ENCODE assay signal across 9 mouse cellular contexts in the genomic region with DNA sequence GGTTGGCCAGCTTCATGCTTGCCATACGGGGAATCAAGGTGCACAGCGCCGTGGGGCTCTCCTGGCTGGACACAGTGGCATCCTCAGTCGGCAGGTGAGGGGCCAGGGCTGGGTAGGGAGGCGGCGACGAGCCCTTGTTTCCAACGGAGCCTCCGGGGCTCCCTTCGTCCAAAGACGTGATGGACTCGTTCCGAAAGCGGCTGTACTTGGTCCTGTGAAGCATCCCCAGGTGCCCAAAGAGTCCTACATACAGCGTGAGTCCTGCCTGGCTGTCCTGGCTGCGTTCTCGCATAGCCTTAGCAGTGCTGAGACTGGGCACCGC. TPM values are rescaled to one million over a fixed set of nuclear protein-coding genes. Genes with fewer than 3 reads are reported as not detected.
DNase-seq lines count a peak whose midpoint lies in the region; ATAC-seq and TF ChIP-seq lines count a peak whose summit lies in the region.
"Had no signal": no experiment of that assay in that cellular context is flagged by ENCODE, and none has a peak within 500 bp of the region (broad histone marks: within the 10 kb centered on the region; RNA-seq: fewer than 3 reads in every experiment).

No protein-coding gene starts in this region.

- TF ChIP-seq POLR2A in ES-Bruce4 (IDR thresholded peaks at IDR 0.05; ENCODE audit: insufficient read depth, low read length), result no peak

- peak overlapping the region; percentile 98 for H3K4me2 ChIP-seq in heart, embryonic 11.5 days
- peak overlapping the region; percentile 99 for H3K4me2 ChIP-seq in forebrain, embryonic 16.5 days (ENCODE audit: low read length)

- H3K36me3 ChIP-seq in heart, embryonic 11.5 days (ENCODE audit: control insufficient read depth, insufficient read depth, low read length), result no peaks in the 10 kb centered on the region
- no peaks in the 10 kb centered on the region for H3K36me3 ChIP-seq in ES-Bruce4 (ENCODE audit: control insufficient read depth, insufficient read depth, low read length, poor library complexity, severe bottlenecking)
- no peaks in the 10 kb centered on the region for H3K36me3 ChIP-seq in forebrain, embryonic 16.5 days (ENCODE audit: control insufficient read depth, insufficient read depth)

- TF ChIP-seq EP300 in ES-Bruce4 (IDR thresholded peaks at IDR 0.05; ENCODE audit: insufficient read depth, low read depth, low read length), result no peak

- no peak for ATAC-seq in heart, embryonic 11.5 days (replicated peaks; ENCODE audit: insufficient number of reproducible peaks, low FRiP score, low TSS enrichment)
- no peak; the same call in 1 of the 2 replicates for ATAC-seq in forebrain, embryonic 16.5 days
- 0 out of 2 replicates have a peak, but pooled peaks have one; percentile 39 for ATAC-seq in megakaryocyte-erythroid progenitor cell, adult 5-6 weeks (replicated peaks; ENCODE audit: low FRiP score, low TSS enrichment, poor library complexity, severe bottlenecking)

- peaks cover 37% of the 10 kb centered on the region for H3K27me3 ChIP-seq in heart, embryonic 11.5 days (ENCODE audit: control insufficient read depth, insufficient read depth, low read length)
- H3K27me3 ChIP-seq in ES-Bruce4 (ENCODE audit: control insufficient read depth, insufficient read depth, low read length, poor library complexity, severe bottlenecking), result peaks cover 5% of the 10 kb centered on the region; the same call in 1 of the 2 replicates
- H3K27me3 ChIP-seq in forebrain, embryonic 16.5 days (replicated peaks; ENCODE audit: control insufficient read depth, insufficient read depth, low read length), result peaks cover 9% of the 10 kb centered on the region

- WGBS in heart, embryonic 11.5 days (ENCODE audit: insufficient replicate concordance), result 4% methylated on average over 18 of the region's 18 CpGs
- WGBS in forebrain, embryonic 16.5 days, result 1% methylated on average over 18 of the region's 18 CpGs

- no peaks in the 10 kb centered on the region for H3K4me1 ChIP-seq in heart, embryonic 11.5 days (ENCODE audit: control insufficient read depth, insufficient read depth, low read length)
- H3K4me1 ChIP-seq in ES-Bruce4 (ENCODE audit: control insufficient read depth, insufficient read depth, low read length), result no peaks in the 10 kb centered on the region
- H3K4me1 ChIP-seq in forebrain, embryonic 16.5 days (replicated peaks; ENCODE audit: control insufficient read depth, insufficient read depth, low read length), result peaks cover 17% of the 10 kb centered on the region

- intact Hi-C loops in left cerebral cortex, postnatal 25 days (cut with DNase I), result loop anchor here (5.0 kb wide), 1 partner anchor 51 kb away; the partner anchor contains the start of gene Eid1

- no peak overlapping the region for H3K27ac ChIP-seq in heart, embryonic 11.5 days (ENCODE audit: low read depth, low read length)
- H3K27ac ChIP-seq in ES-Bruce4 (ENCODE audit: insufficient read depth, low read length), result no peak overlapping the region
- no peak overlapping the region for H3K27ac ChIP-seq in forebrain, embryonic 16.5 days (ENCODE audit: low read length)

- no peak for TF ChIP-seq CTCF in ES-Bruce4 (IDR thresholded peaks at IDR 0.05; ENCODE audit: low read depth, low read length)

- H3K9ac ChIP-seq in heart, embryonic 11.5 days (ENCODE audit: low read depth, low read length), result peak overlapping the region; percentile 17; the same call in 1 of the 2 replicates
- H3K9ac ChIP-seq in ES-Bruce4 (ENCODE audit: low read depth, poor library complexity, severe bottlenecking), result peak overlapping the region; percentile 33; the same call in 1 of the 2 replicates
- peak overlapping the region; percentile 71 for H3K9ac ChIP-seq in forebrain, embryonic 16.5 days (replicated peaks; ENCODE audit: low read depth, low read length)

- H3K9me3 ChIP-seq in heart, embryonic 11.5 days (replicated peaks; ENCODE audit: control insufficient read depth, low read length), result no peaks in the 10 kb centered on the region
- no peaks in the 10 kb centered on the region for H3K9me3 ChIP-seq in ES-Bruce4 (replicated peaks; ENCODE audit: control insufficient read depth, insufficient read depth, low read length, poor library complexity, severe bottlenecking)
- H3K9me3 ChIP-seq in forebrain, embryonic 16.5 days (ENCODE audit: control insufficient read depth, low read length), result no peaks in the 10 kb centered on the region

- peak overlapping the region; percentile 60 for H3K4me3 ChIP-seq in heart, embryonic 11.5 days (ENCODE audit: low read depth, low read length)
- peak overlapping the region; percentile 61 for H3K4me3 ChIP-seq in ES-Bruce4 (ENCODE audit: low read depth, low read length)
- peak overlapping the region; percentile 56 for H3K4me3 ChIP-seq in forebrain, embryonic 16.5 days (replicated peaks; ENCODE audit: low read length)
- H3K4me3 ChIP-seq: erythroblast, embryonic 14.5 days had no signal

- DNase-seq in heart, adult 18-20 months, result no peak
- DNase-seq in left cerebral cortex, adult 11 months (ENCODE audit: low spot score), result no peak
- DNase-seq in left cerebral cortex, postnatal 25 days (ENCODE audit: low spot score in 2 of 2), result no peak
- no peak for DNase-seq in gastrocnemius, adult 18-20 months (ENCODE audit: low spot score)

RNA-seq across cellular contexts. Expression of gene Shc4, which starts 0.9 kb away (rescaled TPM):
- polyA plus RNA-seq in heart, embryonic 11.5 days (2014; fragmentation: Nextera tagmentation; extraction: Ambion mirVana), result 1.2 and 2.0 TPM in 2 replicates
- total RNA-seq in heart, adult 18-20 months (2021), result under 1 TPM; 0.51 to 0.67 TPM
- 0.32 and 0.42 TPM in 2 replicates for polyA plus RNA-seq in ES-Bruce4 (2011; ENCODE audit: insufficient read depth, insufficient read length, low read depth, missing spikeins)
- 1.5 and 2.0 TPM in 2 replicates for polyA plus RNA-seq in forebrain, embryonic 16.5 days (2015; fragmentation: Nextera tagmentation; extraction: Ambion mirVana)
- total RNA-seq in megakaryocyte-erythroid progenitor cell, adult 5-6 weeks (2014; fragmentation: Nextera tagmentation), result 0.98 and 3.3 TPM in 2 replicates
- 1.0 and 1.2 TPM in 2 replicates for total RNA-seq in megakaryocyte-erythroid progenitor cell, adult 5-6 weeks (2017)
- 1 to 10 TPM; 5.0 TPM for total RNA-seq in left cerebral cortex, postnatal 25 days (2021)
- total RNA-seq in gastrocnemius, adult 18-20 months (2021), result 1 to 10 TPM in 1 of 2 experiments, under 1 TPM in 1; 0.71 to 1.0 TPM

RNA-seq across cellular contexts. Expression of gene Eid1, which starts 50.2 kb away (rescaled TPM):
- 182 and 197 TPM in 2 replicates for polyA plus RNA-seq in heart, embryonic 11.5 days (2014; fragmentation: Nextera tagmentation; extraction: Ambion mirVana)
- 10 to 100 TPM; 48.8 to 51.8 TPM for total RNA-seq in heart, adult 18-20 months (2021)
- 14.7 and 15.2 TPM in 2 replicates for polyA plus RNA-seq in ES-Bruce4 (2011; ENCODE audit: insufficient read depth, insufficient read length, low read depth, missing spikeins)
- 317 and 327 TPM in 2 replicates for polyA plus RNA-seq in forebrain, embryonic 16.5 days (2015; fragmentation: Nextera tagmentation; extraction: Ambion mirVana)
- total RNA-seq in megakaryocyte-erythroid progenitor cell, adult 5-6 weeks (2014; fragmentation: Nextera tagmentation), result 56.0 and 59.1 TPM in 2 replicates
- total RNA-seq in megakaryocyte-erythroid progenitor cell, adult 5-6 weeks (2017), result 131 and 165 TPM in 2 replicates
- 100 to 1,000 TPM; 229 to 255 TPM for total RNA-seq in left cerebral cortex, postnatal 25 days (2021)
- 10 to 100 TPM; 19.1 to 23.3 TPM for total RNA-seq in gastrocnemius, adult 18-20 months (2021)

RNA-seq across cellular contexts. Expression of gene Secisbp2l, which starts 59.6 kb away (rescaled TPM):
- polyA plus RNA-seq in heart, embryonic 11.5 days (2014; fragmentation: Nextera tagmentation; extraction: Ambion mirVana), result 16.7 and 18.8 TPM in 2 replicates
- total RNA-seq in heart, adult 18-20 months (2021), result 10 to 100 TPM; 24.1 to 26.6 TPM
- 20.8 and 21.4 TPM in 2 replicates for polyA plus RNA-seq in ES-Bruce4 (2011; ENCODE audit: insufficient read depth, insufficient read length, low read depth, missing spikeins)
- polyA plus RNA-seq in forebrain, embryonic 16.5 days (2015; fragmentation: Nextera tagmentation; extraction: Ambion mirVana), result 32.2 and 35.3 TPM in 2 replicates
- 10.5 and 18.0 TPM in 2 replicates for total RNA-seq in megakaryocyte-erythroid progenitor cell, adult 5-6 weeks (2014; fragmentation: Nextera tagmentation)
- 11.5 and 13.8 TPM in 2 replicates for total RNA-seq in megakaryocyte-erythroid progenitor cell, adult 5-6 weeks (2017)
- total RNA-seq in left cerebral cortex, postnatal 25 days (2021), result 100 to 1,000 TPM; 112 to 115 TPM
- total RNA-seq in gastrocnemius, adult 18-20 months (2021), result 10 to 100 TPM; 15.0 to 17.0 TPM

Comparison
In these comparisons a context has a peak if more than half of its experiments do, and no peak if none do; other contexts are left out.
1. H3K9ac ChIP-seq: peak in every context shown above with its lines; median percentile 71 in forebrain, embryonic 16.5 days; 33 in ES-Bruce4; 17 in heart, embryonic 11.5 days.
2. RNA of gene Secisbp2l, which starts 59.6 kb away (total RNA-seq): 112 to 115 TPM in left cerebral cortex, postnatal 25 days; 24.1 to 26.6 TPM in heart, adult 18-20 months, 15.0 to 17.0 TPM in gastrocnemius, adult 18-20 months and 10.5 to 18.0 TPM in megakaryocyte-erythroid progenitor cell, adult 5-6 weeks; every median in the first group is over 4 times any median in the second.
3. Peak in every context shown above with its lines, with median percentiles within 50 percentile points of each other: H3K4me3 ChIP-seq.